Mouse (Mus musculus) gonadal fat pad, adult 2 months (tissue): ENCODE data around the gene Apom. TPM values are rescaled to one million over a fixed set of nuclear protein-coding genes. Genes with fewer than 3 reads are reported as not detected.
"Not testable (repeated sequence)": the region's sequence is repeated elsewhere in the genome, so short reads cannot be mapped to it uniquely, and the experiment has no call there.

ENCODE experiments used
- DNase-seq: peaks from one replicate; pipeline ENCODE4 v3.0.0-alpha.2; 2012; ENCODE audit warnings: low read depth
- polyA plus RNA-seq: library from polyadenylated mRNA; depleted of rRNA; stranded (reverse); fragments of >200 nt; gene quantifications from 2 replicates; pipeline ENCODE4 v1.2.3, GENCODE M21; 2012

The Apom gene
- polyA plus RNA-seq, 1 experiment = 0.11 TPM

- no peak for DNase-seq
These were observed 4.8 kb downstream of the Apom start for GRCm38 (mm10) chr17:35127017-35127416.

GRCm38 (mm10) chr17:35126206-35126611 lies 5.6 kb downstream of the Apom start, which contains the start of gene D17H6S53E:
Gene D17H6S53E, plus strand, starts transcription at chr17:35126373.
- no peak for DNase-seq

GRCm38 (mm10) chr17:35125578-35125977 lies 6.3 kb downstream of the Apom start:
- DNase-seq = no peak

GRCm38 (mm10) chr17:35125081-35125480 lies 6.8 kb downstream of the Apom start:
- no peak for DNase-seq

GRCm38 (mm10) chr17:35124261-35124896 lies 7.5 kb downstream of the Apom start:
- not testable (repeated sequence) for DNase-seq

GRCm38 (mm10) chr17:35123287-35123686 lies 8.6 kb downstream of the Apom start:
- not testable (repeated sequence) for DNase-seq

GRCm38 (mm10) chr17:35121871-35122303 lies 10.0 kb downstream of the Apom start, which contains the start of gene Csnk2b:
Gene Csnk2b, minus strand, starts transcription at chr17:35122053.
- no peak for DNase-seq

- DNase-seq = peak; percentile 81
These were observed 10.6 kb downstream of the Apom start, which contains the start of gene Gpank1 for GRCm38 (mm10) chr17:35121143-35121799. Gene Gpank1, plus strand, starts transcription at chr17:35121455.

- DNase-seq = no peak
These were observed 11.1 kb downstream of the Apom start for GRCm38 (mm10) chr17:35120745-35121142.

- no peak for DNase-seq
These were observed 16.5 kb downstream of the Apom start, which contains the start of gene Ly6g5b for GRCm38 (mm10) chr17:35115046-35116019. Gene Ly6g5b, minus strand, starts transcription at chr17:35115428.

GRCm38 (mm10) chr17:35111774-35112173 lies 20.1 kb downstream of the Apom start:
- no peak for DNase-seq

GRCm38 (mm10) chr17:35108097-35108496 lies 23.8 kb downstream of the Apom start, which contains the start of gene Ly6g5c:
Gene Ly6g5c, plus strand, starts transcription at chr17:35108279.
- DNase-seq = no peak

GRCm38 (mm10) chr17:35106522-35106921 lies 25.3 kb downstream of the Apom start:
- no peak for DNase-seq

GRCm38 (mm10) chr17:35105740-35106389 lies 26.0 kb downstream of the Apom start:
- no peak for DNase-seq

GRCm38 (mm10) chr17:35104754-35105153 lies 27.1 kb downstream of the Apom start:
- DNase-seq = no peak

GRCm38 (mm10) chr17:35104079-35104478 lies 27.8 kb downstream of the Apom start:
- DNase-seq = no peak

GRCm38 (mm10) chr17:35103221-35103690 lies 28.6 kb downstream of the Apom start:
- no peak for DNase-seq

GRCm38 (mm10) chr17:35102299-35102698 lies 29.6 kb downstream of the Apom start:
- DNase-seq = no peak

GRCm38 (mm10) chr17:35101161-35101560 lies 30.7 kb downstream of the Apom start:
- no peak for DNase-seq

- no peak for DNase-seq
These were observed 31.6 kb downstream of the Apom start for GRCm38 (mm10) chr17:35100196-35100765.

GRCm38 (mm10) chr17:35097164-35097655 lies 34.6 kb downstream of the Apom start:
- no peak for DNase-seq
